Mouse (Mus musculus): ENCODE results near the gene Phtf2. TPM values are rescaled to one million over a fixed set of nuclear protein-coding genes. Genes with fewer than 3 reads are reported as not detected.
A peak's percentile ranks its signal among the peaks of the same experiment; 100 is the strongest.

The Phtf2 gene
- total RNA-seq (2014; rRNA removed; ENCODE audit: low replicate concordance) (38.1 and 50.9 TPM in 2 replicates), polyA plus RNA-seq (2015; fragmentation: Nextera tagmentation; extraction: Ambion mirVana) (33.5 and 39.2 TPM in 2 replicates)

- ATAC-seq (ENCODE audit: insufficient read depth, low read depth) (peak; percentile 95), DNase-seq (ENCODE audit: low spot score) (peak; percentile 99)
- Histone ChIP-seq H3K9me3 (replicated peaks; ENCODE audit: control insufficient read depth, low read length) (no peaks in the 10 kb centered on the region), H3K9ac (replicated peaks; ENCODE audit: low read depth, low read length) (peak within 1 kb of the TSS; percentile 90), H3K36me3 (replicated peaks; ENCODE audit: control insufficient read depth, insufficient read depth, low read length) (no peaks in the 10 kb centered on the region), H3K4me1 (ENCODE audit: control insufficient read depth, insufficient read depth) (peaks cover 15% of the 10 kb centered on the region), H3K27me3 (ENCODE audit: control insufficient read depth, insufficient read depth, low read length) (no peaks in the 10 kb centered on the region), H3K4me2 (ENCODE audit: low read depth, low read length) (peak within 1 kb of the TSS; percentile 85), H3K27ac (ENCODE audit: low read depth) (peak within 1 kb of the TSS; percentile 93), H3K4me3 (ENCODE audit: low read depth, low read length) (peak within 1 kb of the TSS; percentile 82)
- under 1% methylated on average over 75 of the region's 94 CpGs for WGBS
- no peak for TF ChIP-seq CTCF (IDR thresholded peaks at IDR 0.05; ENCODE audit: low read depth)
- TF ChIP-seq EP300 (IDR thresholded peaks at IDR 0.05; ENCODE audit: low read depth), result peak; percentile 52; the same call in 1 of the 2 replicates
These were observed at the start of gene Phtf2, which contains the start of gene Tmem60 for GRCm38 (mm10) chr5:20881915-20882800. TSS of gene Phtf2 (minus strand) at chr5:20882124. TSS of gene Tmem60 (plus strand) at chr5:20882191.

DNA sequence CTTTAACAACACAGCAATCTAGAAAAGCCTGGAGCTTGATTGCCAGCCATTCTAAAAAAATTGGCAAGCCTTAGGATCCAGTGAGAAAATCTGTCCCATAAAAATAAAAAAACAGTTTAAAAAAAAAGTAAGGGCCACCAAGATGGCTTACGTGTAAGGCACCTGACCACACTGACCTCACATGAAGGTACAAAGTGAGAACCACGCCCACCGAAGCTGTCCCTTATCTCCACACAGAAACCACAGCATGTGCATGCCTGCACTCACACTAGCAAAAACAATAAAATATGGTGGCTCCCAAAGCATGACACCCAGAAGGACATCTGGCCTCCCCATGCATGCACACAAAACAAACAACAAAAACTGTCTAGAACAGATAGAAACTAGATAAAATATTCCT lies 49.4 kb upstream of the Phtf2 start:
- Histone ChIP-seq H3K9me3 (replicated peaks; ENCODE audit: control insufficient read depth, low read length) (no peaks in the 10 kb centered on the region), H3K9ac (replicated peaks; ENCODE audit: low read depth, low read length) (no peak overlapping the region), H3K27me3 (ENCODE audit: control insufficient read depth, insufficient read depth, low read length) (no peaks in the 10 kb centered on the region), H3K27ac (ENCODE audit: low read depth) (peak overlapping the region; percentile 86), H3K4me2 (ENCODE audit: low read depth, low read length) (peak overlapping the region; percentile 34; the same call in 1 of the 2 replicates), H3K36me3 (replicated peaks; ENCODE audit: control insufficient read depth, insufficient read depth, low read length) (no peaks in the 10 kb centered on the region), H3K4me3 (ENCODE audit: low read depth, low read length) (no peak overlapping the region), H3K4me1 (ENCODE audit: control insufficient read depth, insufficient read depth) (peaks cover 45% of the 10 kb centered on the region)
- DNase-seq (ENCODE audit: low spot score) (no peak), ATAC-seq (ENCODE audit: insufficient read depth, low read depth) (no peak)
- TF ChIP-seq CTCF (IDR thresholded peaks at IDR 0.05; ENCODE audit: low read depth), result no peak
- TF ChIP-seq EP300 (IDR thresholded peaks at IDR 0.05; ENCODE audit: low read depth), result no peak
- WGBS, result 48% methylated on average over 3 of the region's 3 CpGs

GRCm38 (mm10) chr5:20930430-20930829 lies 48.5 kb upstream of the Phtf2 start:
- Histone ChIP-seq H3K27me3 (ENCODE audit: control insufficient read depth, insufficient read depth, low read length) (no peaks in the 10 kb centered on the region), H3K4me2 (ENCODE audit: low read depth, low read length) (peak overlapping the region; percentile 34), H3K9me3 (replicated peaks; ENCODE audit: control insufficient read depth, low read length) (no peaks in the 10 kb centered on the region), H3K9ac (replicated peaks; ENCODE audit: low read depth, low read length) (no peak overlapping the region), H3K27ac (ENCODE audit: low read depth) (peak overlapping the region; percentile 86), H3K4me1 (ENCODE audit: control insufficient read depth, insufficient read depth) (peaks cover 36% of the 10 kb centered on the region), H3K4me3 (ENCODE audit: low read depth, low read length) (no peak overlapping the region), H3K36me3 (replicated peaks; ENCODE audit: control insufficient read depth, insufficient read depth, low read length) (no peaks in the 10 kb centered on the region)
- TF ChIP-seq EP300 (IDR thresholded peaks at IDR 0.05; ENCODE audit: low read depth) (no peak), CTCF (IDR thresholded peaks at IDR 0.05; ENCODE audit: low read depth) (no peak)
- no peak for DNase-seq (ENCODE audit: low spot score)
- ATAC-seq (ENCODE audit: insufficient read depth, low read depth), result peak; percentile 75

GRCm38 (mm10) chr5:20929669-20930151 lies 47.8 kb upstream of the Phtf2 start:
- no peak overlapping the region for H3K4me3 ChIP-seq (ENCODE audit: low read depth, low read length)
- DNase-seq (ENCODE audit: low spot score) (peak; percentile 82), ATAC-seq (ENCODE audit: insufficient read depth, low read depth) (peak; percentile 63)
- H3K4me2 ChIP-seq (ENCODE audit: low read depth, low read length), result peak overlapping the region; percentile 34
- peak overlapping the region; percentile 86 for H3K27ac ChIP-seq (ENCODE audit: low read depth)
- H3K9ac ChIP-seq (replicated peaks; ENCODE audit: low read depth, low read length), result no peak overlapping the region
- 21% methylated on average over 6 of the region's 6 CpGs for WGBS
- no peaks in the 10 kb centered on the region for H3K9me3 ChIP-seq (replicated peaks; ENCODE audit: control insufficient read depth, low read length)
- no peaks in the 10 kb centered on the region for H3K27me3 ChIP-seq (ENCODE audit: control insufficient read depth, insufficient read depth, low read length)
- H3K4me1 ChIP-seq (ENCODE audit: control insufficient read depth, insufficient read depth), result peaks cover 29% of the 10 kb centered on the region
- no peaks in the 10 kb centered on the region for H3K36me3 ChIP-seq (replicated peaks; ENCODE audit: control insufficient read depth, insufficient read depth, low read length)
- TF ChIP-seq EP300 (IDR thresholded peaks at IDR 0.05; ENCODE audit: low read depth) (no peak), CTCF (IDR thresholded peaks at IDR 0.05; ENCODE audit: low read depth) (no peak)

DNA sequence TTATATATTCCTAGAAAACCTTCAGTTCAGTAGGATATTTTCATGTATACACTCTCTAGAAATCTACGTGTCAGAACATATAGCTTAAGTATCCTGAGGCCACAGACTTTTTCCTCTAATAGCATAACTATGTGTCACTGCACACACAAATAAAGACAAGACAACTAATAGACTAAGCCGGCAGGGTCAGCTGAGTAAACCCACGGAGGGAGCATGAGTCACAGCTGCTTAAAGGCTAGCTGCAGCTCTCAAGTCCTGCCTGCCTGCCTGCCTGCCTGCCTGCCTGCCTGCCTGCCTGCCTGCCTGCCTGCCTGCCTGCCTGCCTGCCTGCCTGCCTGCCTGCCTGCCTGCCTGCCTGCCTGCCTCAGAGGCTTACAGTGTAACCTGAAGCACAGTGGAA lies 43.5 kb upstream of the Phtf2 start:
- ATAC-seq (ENCODE audit: insufficient read depth, low read depth) (no peak), DNase-seq (ENCODE audit: low spot score) (no peak)
- no peak overlapping the region for H3K9ac ChIP-seq (replicated peaks; ENCODE audit: low read depth, low read length)
- no peaks in the 10 kb centered on the region for H3K27me3 ChIP-seq (ENCODE audit: control insufficient read depth, insufficient read depth, low read length)
- peaks cover 15% of the 10 kb centered on the region for H3K4me1 ChIP-seq (ENCODE audit: control insufficient read depth, insufficient read depth)
- no peak overlapping the region for H3K27ac ChIP-seq (ENCODE audit: low read depth)
- WGBS, result 57% methylated on average over 3 of the region's 3 CpGs
- H3K9me3 ChIP-seq (replicated peaks; ENCODE audit: control insufficient read depth, low read length), result no peaks in the 10 kb centered on the region
- H3K4me2 ChIP-seq (ENCODE audit: low read depth, low read length), result no peak overlapping the region
- H3K4me3 ChIP-seq (ENCODE audit: low read depth, low read length), result no peak overlapping the region
- TF ChIP-seq CTCF (IDR thresholded peaks at IDR 0.05; ENCODE audit: low read depth), result no peak
- TF ChIP-seq EP300 (IDR thresholded peaks at IDR 0.05; ENCODE audit: low read depth), result no peak
- H3K36me3 ChIP-seq (replicated peaks; ENCODE audit: control insufficient read depth, insufficient read depth, low read length), result no peaks in the 10 kb centered on the region; the same call in 1 of the 2 replicates

Measured in heart, postnatal 0 days (tissue).